Mouse (Mus musculus) embryo, embryonic 9.5 days (tissue): ENCODE results near the gene Zbtb32.

Experiments
- DNase-seq: peaks from one replicate; pipeline ENCODE4 v3.0.0-alpha.2; 2017; ENCODE audit errors: extremely low spot score

Gene Zbtb32

DNA sequence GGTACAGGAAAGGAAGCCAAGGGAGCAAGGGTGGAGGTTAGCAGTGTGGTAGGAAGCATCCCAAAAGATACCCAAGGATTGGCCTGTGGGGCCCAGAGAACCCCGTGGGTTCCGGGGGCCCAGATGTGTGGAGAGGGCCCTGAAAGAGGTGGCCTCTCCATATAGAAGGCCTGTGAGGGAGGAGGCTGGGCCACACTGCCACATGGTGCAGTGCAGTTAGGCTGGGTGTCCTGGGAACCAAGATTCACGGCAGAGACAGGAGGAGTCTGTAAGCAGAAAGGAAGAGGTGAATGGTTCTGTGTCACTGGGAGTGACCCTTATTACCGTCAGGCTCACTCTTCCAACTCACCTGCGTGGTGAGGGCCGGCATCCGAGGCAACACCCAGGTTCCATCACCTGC lies 58.1 kb downstream of the Zbtb32 start:
- no peak for DNase-seq
